Mouse (Mus musculus): ENCODE measurements at regions not wholly inside any gene's neighbourhood (a gene's known extent, or its start where the extent isn't known, plus 50 kb on each side); places are given as distances from the start of the nearest gene placed in this dataset.
"Not testable (repeated sequence)": the region's sequence is repeated elsewhere in the genome, so short reads cannot be mapped to it uniquely, and the experiment has no call there.

DNA sequence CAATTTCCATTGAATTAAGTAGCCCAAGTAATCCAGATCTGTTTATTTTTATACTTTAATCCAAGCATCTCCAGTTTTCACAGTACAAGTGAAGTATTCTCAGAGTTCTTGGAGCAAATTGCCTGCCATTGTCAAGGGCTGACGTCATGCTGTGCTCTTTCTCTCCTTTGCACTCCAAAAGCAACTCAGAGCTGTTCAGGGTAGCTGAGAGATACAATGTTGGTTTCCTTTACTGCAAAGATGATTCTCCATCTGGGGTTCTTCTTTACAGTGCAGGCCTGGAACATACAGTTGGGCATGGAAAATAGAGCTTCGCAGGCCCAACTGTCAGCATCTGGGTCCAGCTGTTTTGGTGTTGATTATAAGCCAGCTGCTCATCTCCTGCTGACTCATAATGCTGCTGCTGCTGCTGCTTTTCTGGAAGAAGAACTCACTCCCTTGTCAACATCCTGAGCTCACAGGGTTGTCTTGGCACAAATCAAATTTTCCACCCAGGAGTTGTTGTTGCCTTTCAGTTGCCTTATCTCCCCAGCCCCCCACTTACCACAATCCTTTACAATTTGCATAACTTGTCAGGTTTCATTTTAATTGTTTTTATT is 454.7 kb upstream of the Slc5a7 start:
- peak; percentile 75 for ATAC-seq (ENCODE audit: low TSS enrichment)

GRCm38 (mm10) chr17:54752917-54753316 is 454.1 kb upstream of the Slc5a7 start:
- ATAC-seq (ENCODE audit: low TSS enrichment) = peak; percentile 53

- ATAC-seq (ENCODE audit: low TSS enrichment) = peak; percentile 88
Measured at GRCm38 (mm10) chr17:54735836-54736235, 437.0 kb upstream of the Slc5a7 start.

GRCm38 (mm10) chr17:54727660-54728059 is 428.8 kb upstream of the Slc5a7 start:
- ATAC-seq (ENCODE audit: low TSS enrichment) = no peak

GRCm38 (mm10) chr17:54726693-54727092 is 427.9 kb upstream of the Slc5a7 start:
- no peak for ATAC-seq (ENCODE audit: low TSS enrichment)

- ATAC-seq (ENCODE audit: low TSS enrichment) = peak; percentile 97
Measured at GRCm38 (mm10) chr17:54713026-54713425, 414.2 kb upstream of the Slc5a7 start.

DNA sequence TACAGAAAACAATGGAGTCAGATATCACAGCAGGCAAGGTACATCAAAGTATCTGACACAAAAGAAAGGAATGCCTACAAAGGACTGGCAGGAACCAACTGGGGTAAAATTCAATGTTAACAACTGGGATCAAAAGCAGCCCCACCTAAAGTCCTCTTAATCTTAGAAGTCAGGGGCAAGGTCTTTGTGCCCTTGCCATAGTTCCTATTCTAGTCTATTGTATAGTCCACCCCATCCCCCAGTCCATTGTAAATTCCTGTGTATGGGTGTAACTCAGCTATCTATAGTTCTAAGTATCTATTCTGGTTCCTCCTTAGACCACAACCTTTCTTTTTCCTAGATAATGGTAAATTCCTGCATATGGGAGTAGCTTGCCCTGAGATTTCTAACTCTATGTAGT is 409.0 kb upstream of the Slc5a7 start:
- not testable (repeated sequence) for ATAC-seq (ENCODE audit: low TSS enrichment)

- ATAC-seq (ENCODE audit: low TSS enrichment) = no peak
Measured at GRCm38 (mm10) chr17:54701346-54702108, 402.7 kb upstream of the Slc5a7 start.

GRCm38 (mm10) chr17:54694637-54695036 is 395.8 kb upstream of the Slc5a7 start:
- no peak for ATAC-seq (ENCODE audit: low TSS enrichment)

- no peak for ATAC-seq (ENCODE audit: low TSS enrichment)
Measured at GRCm38 (mm10) chr17:54685143-54686040, 386.6 kb upstream of the Slc5a7 start.

- no peak for ATAC-seq (ENCODE audit: low TSS enrichment)
Measured at GRCm38 (mm10) chr17:54678111-54678510, 379.3 kb upstream of the Slc5a7 start.

DNA sequence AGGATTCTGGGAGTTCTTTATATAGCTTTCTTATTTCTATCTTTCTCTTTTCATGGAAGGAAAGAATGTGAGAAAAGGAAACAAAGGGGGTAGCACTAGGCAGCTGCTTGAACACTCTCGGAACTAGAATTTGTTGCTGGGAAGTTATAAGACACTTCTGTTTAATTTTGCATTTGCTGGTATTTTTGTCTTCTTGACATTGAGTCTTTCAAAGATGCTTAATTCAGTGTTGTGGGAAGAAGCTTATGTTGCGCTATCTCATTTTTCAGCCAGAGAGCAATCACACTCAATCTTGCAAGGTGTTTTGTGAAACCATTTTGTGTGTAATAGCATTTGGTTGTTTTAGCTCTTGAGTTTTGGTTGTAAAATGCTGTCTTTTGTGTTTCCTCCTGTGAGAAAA is 370.7 kb upstream of the Slc5a7 start:
- peak; percentile 86 for ATAC-seq (ENCODE audit: low TSS enrichment)

DNA sequence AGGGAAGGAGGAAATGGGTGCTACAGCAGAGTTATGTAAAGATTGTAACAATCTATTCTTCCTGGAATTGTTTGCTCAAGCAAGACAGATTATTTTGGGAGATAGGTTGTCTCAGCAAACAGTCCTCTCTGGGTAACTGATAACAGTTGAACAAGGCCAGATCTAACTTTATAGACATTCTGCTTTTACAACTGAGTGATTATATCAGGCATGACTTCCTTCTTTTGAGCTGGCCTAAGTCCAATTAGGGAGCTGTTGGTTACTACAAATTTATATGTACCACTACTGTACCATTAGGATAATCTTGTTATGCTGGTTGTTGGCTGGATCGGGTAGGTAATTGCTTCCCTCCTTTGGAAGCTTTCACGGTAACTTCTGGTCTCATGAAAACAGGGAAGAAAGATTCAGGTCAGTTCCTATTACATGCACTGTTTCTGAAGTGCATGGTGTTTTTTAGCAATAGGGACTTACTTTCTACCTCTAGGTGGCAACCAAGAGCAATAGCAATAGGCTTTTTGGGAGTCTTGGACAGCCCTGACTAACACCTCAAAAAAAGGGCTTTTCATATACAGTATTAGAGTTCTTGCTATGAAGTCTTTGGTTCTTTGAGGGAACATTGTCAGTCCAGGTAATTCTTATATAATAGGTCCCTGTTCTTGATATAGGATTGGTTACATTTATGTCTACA is 363.9 kb upstream of the Slc5a7 start:
- 0 out of 2 replicates have a peak, but pooled peaks have one; percentile 57 for ATAC-seq (ENCODE audit: low TSS enrichment)

GRCm38 (mm10) chr17:54656553-54656952 is 357.7 kb upstream of the Slc5a7 start:
- ATAC-seq (ENCODE audit: low TSS enrichment) = no peak

All from frontal cortex, adult (tissue).